Mouse (Mus musculus): Measurements from ENCODE around the gene Cd59b. TPM values are rescaled to one million over a fixed set of nuclear protein-coding genes. Genes with fewer than 3 reads are reported as not detected.
"Not testable (repeated sequence)": the region's sequence is repeated elsewhere in the genome, so short reads cannot be mapped to it uniquely, and the experiment has no call there.

The Cd59b gene
- polyA plus RNA-seq, 1 experiment = 25.0 TPM

DNA sequence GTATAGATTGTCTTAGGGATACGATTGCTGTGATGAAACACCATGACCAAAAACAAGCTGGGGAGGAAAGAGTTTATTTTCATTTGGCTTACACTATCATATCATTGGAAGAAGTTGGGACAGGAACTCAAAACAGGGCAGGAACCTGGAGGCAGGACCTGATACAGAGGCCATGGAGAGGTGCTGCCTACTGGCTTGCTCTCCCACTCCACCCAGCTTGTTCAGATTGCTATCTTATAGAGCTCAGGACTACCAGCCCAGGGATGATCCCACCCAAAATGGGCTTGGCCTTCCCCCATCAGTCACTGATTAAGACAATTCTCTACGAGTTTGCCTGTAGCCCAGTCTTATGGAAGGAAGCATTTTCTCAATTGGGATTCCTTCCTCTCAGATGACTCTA is 5.5 kb upstream of the Cd59b start:
- DNase-seq = no peak
- no peak for TF ChIP-seq CTCF (conservative IDR thresholded peaks at IDR 0.05; ENCODE audit: insufficient read depth, insufficient read length, low read depth, low read length)
- no peak for TF ChIP-seq POLR2A (IDR thresholded peaks at IDR 0.05; ENCODE audit: low read depth, low read length)
- H3K4me3 ChIP-seq (ENCODE audit: insufficient read depth, low read depth, low read length) = no peak overlapping the region
- peaks cover 3% of the 10 kb centered on the region; the same call in 1 of the 2 replicates for H3K36me3 ChIP-seq (ENCODE audit: control insufficient read depth, insufficient read depth, low read length)
- WGBS = 76% methylated on average over 2 of the region's 2 CpGs
- no peak overlapping the region for H3K27ac ChIP-seq (ENCODE audit: insufficient read depth, low read depth, low read length)
- H3K27me3 ChIP-seq (replicated peaks; ENCODE audit: control insufficient read depth, insufficient read depth, low read length) = no peaks in the 10 kb centered on the region
- no peaks in the 10 kb centered on the region for H3K4me1 ChIP-seq (ENCODE audit: control insufficient read depth, insufficient read depth, low read length)

DNA sequence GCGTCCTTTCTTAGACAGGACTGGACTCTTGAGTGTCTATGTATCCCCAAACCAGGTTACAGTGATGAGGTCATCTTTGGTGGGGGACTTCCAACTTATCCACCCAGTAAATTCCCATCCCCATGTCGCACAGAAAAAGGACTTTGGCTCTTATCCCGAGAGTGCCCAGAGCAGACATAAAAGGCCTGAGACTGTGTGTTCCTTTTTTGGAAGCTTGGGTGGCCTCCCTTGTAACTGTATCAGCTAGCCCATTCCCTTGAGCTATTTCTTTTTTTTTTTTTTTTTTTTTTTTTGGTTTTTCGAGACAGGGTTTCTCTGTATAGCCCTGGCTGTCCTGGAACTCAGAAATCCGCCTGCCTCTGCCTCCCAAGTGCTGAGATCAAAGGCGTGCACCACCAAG is 4.1 kb upstream of the Cd59b start, which contains the start of gene Gm10912:
Gene Gm10912, plus strand, starts transcription at position 301 of the 400 bp plus-strand sequence.
- DNase-seq; H3K4me1 ChIP-seq (ENCODE audit: control insufficient read depth, insufficient read depth, low read length); H3K27ac ChIP-seq (ENCODE audit: insufficient read depth, low read depth, low read length); H3K27me3 ChIP-seq (replicated peaks; ENCODE audit: control insufficient read depth, insufficient read depth, low read length); H3K4me3 ChIP-seq (ENCODE audit: insufficient read depth, low read depth, low read length); H3K36me3 ChIP-seq (ENCODE audit: control insufficient read depth, insufficient read depth, low read length): not testable (repeated sequence)
- 81% methylated on average over 6 of the region's 6 CpGs for WGBS

DNA sequence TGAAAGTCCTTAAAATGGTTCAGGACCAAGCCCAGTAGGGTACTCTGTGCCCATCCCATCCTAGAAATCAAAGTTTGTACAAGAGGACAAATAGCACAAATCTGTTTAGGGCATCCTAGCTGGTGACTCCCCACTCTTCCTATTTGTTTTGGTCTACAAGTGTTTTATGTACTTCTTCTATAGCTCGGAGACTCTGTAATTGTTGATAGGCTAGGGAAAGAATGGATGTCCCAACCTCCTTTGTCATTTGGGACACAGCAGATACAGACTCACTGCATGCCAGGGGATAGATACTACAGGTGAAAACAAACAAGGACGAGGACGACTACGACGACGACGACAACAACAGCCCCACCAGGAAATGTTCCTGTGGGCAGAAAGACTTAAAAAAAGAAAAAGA is 1.2 kb upstream of the Cd59b start, which contains the start of gene Gm10799:
Gene Gm10799, minus strand, starts transcription at position 101 of the 400 bp plus-strand sequence.
- H3K27ac ChIP-seq (ENCODE audit: insufficient read depth, low read depth, low read length); DNase-seq; H3K27me3 ChIP-seq (replicated peaks; ENCODE audit: control insufficient read depth, insufficient read depth, low read length); H3K4me1 ChIP-seq (ENCODE audit: control insufficient read depth, insufficient read depth, low read length); H3K4me3 ChIP-seq (ENCODE audit: insufficient read depth, low read depth, low read length); H3K36me3 ChIP-seq (ENCODE audit: control insufficient read depth, insufficient read depth, low read length): not testable (repeated sequence)
- WGBS = 69% methylated on average over 7 of the region's 7 CpGs

DNA sequence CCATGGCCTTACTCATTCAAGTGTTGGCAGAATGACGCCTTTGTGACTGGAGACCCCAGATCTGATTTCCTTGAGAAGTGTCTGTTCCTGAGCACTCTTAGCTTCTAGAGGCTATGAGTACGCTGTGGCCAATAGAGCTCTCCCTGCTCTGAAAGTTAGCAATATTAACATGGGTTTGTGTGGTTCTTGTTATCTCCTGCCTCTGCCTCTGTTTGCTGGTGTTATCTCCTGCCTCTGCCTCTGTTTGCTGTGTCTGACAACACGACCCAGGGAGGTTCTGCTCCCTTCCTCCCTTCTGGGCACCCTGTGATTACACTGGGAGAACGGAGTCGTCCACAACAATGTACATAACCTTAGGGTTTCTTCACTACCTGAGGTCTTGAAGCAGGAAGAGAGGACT is 8.6 kb downstream of the Cd59b start:
- H3K27ac ChIP-seq (ENCODE audit: insufficient read depth, low read depth, low read length); H3K4me1 ChIP-seq (ENCODE audit: control insufficient read depth, insufficient read depth, low read length); DNase-seq; H3K4me3 ChIP-seq (ENCODE audit: insufficient read depth, low read depth, low read length); H3K27me3 ChIP-seq (replicated peaks; ENCODE audit: control insufficient read depth, insufficient read depth, low read length); H3K36me3 ChIP-seq (ENCODE audit: control insufficient read depth, insufficient read depth, low read length): not testable (repeated sequence)
- WGBS = 81% methylated on average over 5 of the region's 5 CpGs

DNA sequence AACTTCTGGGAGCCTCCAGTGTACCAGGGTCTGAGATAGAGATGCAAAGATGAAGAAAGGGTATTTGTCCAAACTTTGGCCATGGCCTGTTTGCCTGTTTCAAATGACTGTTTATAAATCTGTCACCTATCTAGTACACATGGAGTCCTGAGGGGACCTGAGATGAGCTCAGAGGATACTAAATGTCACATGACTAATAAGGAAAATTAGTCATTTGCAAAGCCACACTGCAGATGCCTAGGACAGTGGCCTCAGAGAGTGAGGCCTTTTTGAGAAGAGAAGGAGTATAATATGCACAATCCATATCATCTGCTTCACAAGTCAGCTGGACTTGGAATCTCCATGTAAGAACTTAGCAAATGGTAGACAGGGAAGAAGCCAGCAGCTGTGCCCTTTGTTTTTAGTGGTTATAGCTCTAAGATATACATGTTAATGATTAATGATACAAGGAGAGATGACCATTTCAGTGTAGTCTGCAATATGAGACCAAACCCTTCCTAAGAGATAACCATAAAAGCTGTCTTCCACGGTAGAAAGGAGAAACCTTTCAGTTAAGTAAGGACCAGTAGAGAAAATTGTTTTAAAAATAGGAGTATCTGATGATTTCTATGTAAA is 11.9 kb downstream of the Cd59b start:
- not testable (repeated sequence) for DNase-seq; H3K36me3 ChIP-seq (ENCODE audit: control insufficient read depth, insufficient read depth, low read length); H3K4me3 ChIP-seq (ENCODE audit: insufficient read depth, low read depth, low read length); H3K27me3 ChIP-seq (replicated peaks; ENCODE audit: control insufficient read depth, insufficient read depth, low read length); H3K27ac ChIP-seq (ENCODE audit: insufficient read depth, low read depth, low read length); H3K4me1 ChIP-seq (ENCODE audit: control insufficient read depth, insufficient read depth, low read length)
- no CpG with 5 or more reads among the region's 1 CpGs for WGBS

DNA sequence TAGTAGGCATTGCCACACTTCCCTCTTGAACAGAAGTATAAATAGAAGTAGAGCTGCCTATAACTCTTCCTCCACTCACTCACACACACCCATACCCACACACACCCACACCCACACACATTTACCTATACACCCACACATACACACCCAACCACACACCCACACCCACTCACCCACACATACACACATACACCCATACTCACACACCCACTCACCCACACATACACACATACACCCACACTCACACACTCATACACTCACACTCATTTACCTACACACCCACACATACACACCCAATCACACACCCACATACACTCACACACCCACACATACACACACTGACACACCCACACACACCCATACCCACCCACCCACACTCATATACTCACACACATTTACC is 12.8 kb downstream of the Cd59b start:
- no peaks in the 10 kb centered on the region for H3K27me3 ChIP-seq (replicated peaks; ENCODE audit: control insufficient read depth, insufficient read depth, low read length)
- no peaks in the 10 kb centered on the region for H3K4me1 ChIP-seq (ENCODE audit: control insufficient read depth, insufficient read depth, low read length)
- DNase-seq = no peak
- no peaks in the 10 kb centered on the region for H3K36me3 ChIP-seq (ENCODE audit: control insufficient read depth, insufficient read depth, low read length)
- TF ChIP-seq CTCF (conservative IDR thresholded peaks at IDR 0.05; ENCODE audit: insufficient read depth, insufficient read length, low read depth, low read length) = no peak
- no peak for TF ChIP-seq POLR2A (IDR thresholded peaks at IDR 0.05; ENCODE audit: low read depth, low read length)
- no peak overlapping the region for H3K4me3 ChIP-seq (ENCODE audit: insufficient read depth, low read depth, low read length)
- no peak overlapping the region for H3K27ac ChIP-seq (ENCODE audit: insufficient read depth, low read depth, low read length)

DNA sequence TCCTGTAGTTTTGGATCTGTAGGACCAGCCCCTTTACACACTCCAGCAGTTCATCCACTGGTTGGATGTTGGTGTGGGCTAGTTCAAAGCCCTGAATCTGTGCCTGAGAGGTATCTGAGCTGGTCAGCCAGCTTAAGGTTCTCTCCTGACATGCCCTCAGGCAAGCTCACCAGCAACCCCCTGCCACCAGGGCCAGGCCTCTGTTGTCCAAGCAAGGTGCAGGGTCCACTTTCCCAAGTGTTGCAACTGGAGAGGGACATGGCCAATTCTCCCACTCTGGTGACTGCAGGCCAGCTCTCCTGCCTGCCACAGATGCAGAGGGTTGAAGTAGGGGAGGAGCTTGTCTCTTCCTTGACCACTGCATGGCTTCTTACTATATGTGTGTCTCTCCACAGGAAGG is 14.4 kb downstream of the Cd59b start:
- not testable (repeated sequence) for H3K27me3 ChIP-seq (replicated peaks; ENCODE audit: control insufficient read depth, insufficient read depth, low read length); H3K4me1 ChIP-seq (ENCODE audit: control insufficient read depth, insufficient read depth, low read length); H3K4me3 ChIP-seq (ENCODE audit: insufficient read depth, low read depth, low read length); DNase-seq; H3K36me3 ChIP-seq (ENCODE audit: control insufficient read depth, insufficient read depth, low read length); H3K27ac ChIP-seq (ENCODE audit: insufficient read depth, low read depth, low read length)

DNA sequence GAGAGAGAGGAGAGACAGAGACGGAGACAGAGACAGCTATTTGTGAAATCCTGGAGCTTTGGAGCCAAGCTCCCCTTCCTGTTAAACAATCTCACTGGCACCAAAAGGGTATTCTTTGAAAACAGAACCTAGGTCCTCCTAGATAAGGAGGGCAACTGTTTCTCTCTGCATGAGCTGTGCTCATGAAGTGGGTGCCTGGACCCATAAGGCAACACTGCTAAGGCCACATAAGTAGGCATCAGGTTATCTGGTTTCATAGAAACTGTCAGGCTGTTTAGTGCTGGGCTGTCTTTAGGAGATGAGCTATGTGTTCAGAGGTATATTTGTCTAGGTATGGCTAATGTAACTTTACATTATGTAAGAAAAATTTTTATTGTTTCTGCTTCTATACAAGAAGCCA is 17.9 kb downstream of the Cd59b start:
- not testable (repeated sequence) for H3K4me3 ChIP-seq (ENCODE audit: insufficient read depth, low read depth, low read length); H3K4me1 ChIP-seq (ENCODE audit: control insufficient read depth, insufficient read depth, low read length); H3K27me3 ChIP-seq (replicated peaks; ENCODE audit: control insufficient read depth, insufficient read depth, low read length); H3K36me3 ChIP-seq (ENCODE audit: control insufficient read depth, insufficient read depth, low read length); H3K27ac ChIP-seq (ENCODE audit: insufficient read depth, low read depth, low read length); DNase-seq
- WGBS = 80% methylated on average over 1 of the region's 1 CpGs
